Mouse (Mus musculus) CH12.LX (cell line): ENCODE measurements at regions not wholly inside any gene's neighbourhood (a gene's known extent, or its start where the extent isn't known, plus 50 kb on each side); places are given as distances from the start of the nearest gene placed in this dataset.
A peak's percentile ranks its signal among the peaks of the same experiment; 100 is the strongest.

Experiments used
- DNase-seq: peaks from one replicate; pipeline ENCODE4 v3.0.0-alpha.2; 2013; ENCODE audit errors: extremely low read depth
- H3K27ac ChIP-seq: 2 replicates; pipeline ENCODE4 v1.5.1; 2012; ENCODE audit warnings: low read depth, mild to moderate bottlenecking, control low read depth, moderate library complexity; ENCODE audit not compliant: insufficient read depth
- H3K27me3 ChIP-seq: replicated peaks from 2 replicates; pipeline ENCODE3; 2012; ENCODE audit warnings: inconsistent platforms
- H3K36me3 ChIP-seq, 2 experiments: replicated peaks in 1 of 2; 2 replicates each; pipeline versions ENCODE3 to v1.6.1; 2012; ENCODE audit warnings: inconsistent platforms in 1 of 2, low read length in 1 of 2, mild to moderate bottlenecking in 1 of 2, mixed read lengths in 1 of 2, moderate library complexity in 1 of 2; ENCODE audit not compliant: control insufficient read depth in 1 of 2, insufficient read depth in 1 of 2
- H3K4me1 ChIP-seq, 2 experiments: 2 replicates each; pipeline ENCODE4 v1.6.1; 2012; ENCODE audit warnings: inconsistent platforms in 1 of 2, moderate library complexity in 1 of 2; ENCODE audit not compliant: insufficient read depth in 2 of 2, control insufficient read depth in 1 of 2
- H3K4me2 ChIP-seq: 2 replicates; pipeline ENCODE4 v1.6.1; 2012; ENCODE audit warnings: low read depth, mild to moderate bottlenecking, control low read depth; ENCODE audit not compliant: poor library complexity, insufficient read depth, severe bottlenecking
- H3K4me3 ChIP-seq, 3 experiments: fragments of 150-350 bp in 1 of 3; sonication (generic) in 1 of 3; replicated peaks in 1 of 3; 2 replicates each; pipeline versions ENCODE3 to v1.5.1; 2011 to 2012; ENCODE audit warnings: low read depth in 2 of 3, low read length in 2 of 3, mild to moderate bottlenecking in 2 of 3, moderate library complexity in 2 of 3, control low read depth in 1 of 3, improper control_type of control experiment in 1 of 3, inconsistent platforms in 1 of 3, mixed read lengths in 1 of 3; ENCODE audit not compliant: poor library complexity in 1 of 3
- H3K79me2 ChIP-seq: replicated peaks from 2 replicates; pipeline ENCODE4 v1.6.1; 2012; ENCODE audit warnings: mild to moderate bottlenecking, moderate library complexity; ENCODE audit not compliant: control insufficient read depth, poor library complexity, insufficient read depth, severe bottlenecking; ENCODE audit errors: extremely low read depth
- H3K9ac ChIP-seq: 2 replicates; pipeline ENCODE4 v1.6.1; 2012; ENCODE audit warnings: low read depth, mild to moderate bottlenecking, control low read depth, moderate library complexity; ENCODE audit not compliant: insufficient read depth
- H3K9me3 ChIP-seq: replicated peaks from 2 replicates; pipeline ENCODE3; 2012; ENCODE audit warnings: low read length, inconsistent platforms, mixed read lengths
- BHLHE40 ChIP-seq: IDR thresholded peaks from 2 replicates; pipeline ENCODE4 v1.6.1; 2011; ENCODE audit warnings: mild to moderate bottlenecking, low read depth, low read length, improper control_type of control experiment
- CTCF ChIP-seq, 2 experiments: IDR thresholded peaks in 1 of 2; conservative IDR thresholded peaks in 1 of 2; 2 replicates each; pipeline ENCODE4 v1.5.1; 2011 to 2012; ENCODE audit warnings: low read depth in 2 of 2, low read length in 2 of 2, improper control_type of control experiment in 1 of 2, inconsistent platforms in 1 of 2, mild to moderate bottlenecking in 1 of 2, moderate library complexity in 1 of 2
- E2F4 ChIP-seq: IDR thresholded peaks from 2 replicates; pipeline ENCODE4 v1.6.1; 2011; ENCODE audit warnings: low read depth, low read length, improper control_type of control experiment; ENCODE audit not compliant: insufficient replicate concordance
- EP300 ChIP-seq: IDR thresholded peaks from 2 replicates; pipeline ENCODE4 v1.6.1; 2011; ENCODE audit warnings: low read length, improper control_type of control experiment
- ETS1 ChIP-seq: conservative IDR thresholded peaks from 2 replicates; pipeline ENCODE4 v1.6.1; 2012; ENCODE audit warnings: low read depth, mild to moderate bottlenecking, inconsistent platforms, low read length, improper control_type of control experiment, moderate library complexity
- JUN ChIP-seq: IDR thresholded peaks from 2 replicates; pipeline ENCODE4 v1.6.1; 2011; ENCODE audit warnings: low read depth, mild to moderate bottlenecking, low read length, improper control_type of control experiment, moderate library complexity; ENCODE audit not compliant: insufficient read depth
- NRF1 ChIP-seq: IDR thresholded peaks from 2 replicates; pipeline ENCODE4 v1.6.1; 2014; ENCODE audit warnings: low read depth, mild to moderate bottlenecking, inconsistent platforms, low read length, improper control_type of control experiment, moderate library complexity
- RAD21 ChIP-seq: IDR thresholded peaks from 2 replicates; pipeline ENCODE4 v1.6.1; 2011; ENCODE audit warnings: low read depth, mild to moderate bottlenecking, low read length, improper control_type of control experiment, moderate library complexity
- USF2 ChIP-seq: conservative IDR thresholded peaks from 2 replicates; pipeline ENCODE4 v1.6.1; 2011; ENCODE audit warnings: low read depth, low read length, improper control_type of control experiment
- dilution Hi-C: fragments of 300-500 bp; cut with MboI; formaldehyde crosslinking; loops from 2 replicates; pipeline ENCODE4 v1.14.3; 2020; ENCODE audit warnings: low sequenced_read_pairs; ENCODE audit not compliant: extremely low pct_unique_long_range_greater_than_20kb, extremely low pct_ligation_motif_present
- in situ Hi-C: fragments of 300-500 bp; cut with MboI; formaldehyde crosslinking; loops from 3 replicates; pipeline ENCODE4 v1.14.3; 2019; ENCODE audit warnings: low sequenced_read_pairs, low pct_ligation_motif_present, low pct_unique_long_range_greater_than_20kb, mixed read lengths

- in situ Hi-C loops (no loop called here), dilution Hi-C loops (no loop called here)
- Histone ChIP-seq H3K4me3 (no peak overlapping the region), H3K27me3 (no peaks in the 10 kb centered on the region), H3K4me2 (no peak overlapping the region), H3K27ac (no peak overlapping the region), H3K4me1 (peaks cover 0 to 8% of the 10 kb centered on the region in 2 experiments; a peak in 1 of 4 replicates), H3K36me3 (no peaks in the 10 kb centered on the region), H3K9ac (no peak overlapping the region), H3K79me2 (no peaks in the 10 kb centered on the region), H3K9me3 (peaks cover 5% of the 10 kb centered on the region)
- DNase-seq, result no peak
- 0 out of 2 replicates have a peak, but pooled peaks have one; percentile 17 for TF ChIP-seq BHLHE40
- no peak for TF ChIP-seq EP300
Observed at GRCm38 (mm10) chr16:93323172-93323571, 280.7 kb downstream of the Setd4 start.

- Histone ChIP-seq H3K27me3 (no peaks in the 10 kb centered on the region), H3K27ac (no peak overlapping the region), H3K36me3 (no peaks in the 10 kb centered on the region), H3K4me3 (no peak overlapping the region), H3K79me2 (no peaks in the 10 kb centered on the region), H3K4me2 (no peak overlapping the region), H3K9ac (no peak overlapping the region), H3K9me3 (peaks cover 4% of the 10 kb centered on the region), H3K4me1 (peaks cover 0 to 8% of the 10 kb centered on the region in 2 experiments; a peak in 1 of 4 replicates)
- dilution Hi-C loops, result no loop called here
- in situ Hi-C loops, result no loop called here
- DNase-seq, result no peak
- no peak for TF ChIP-seq USF2
Observed at GRCm38 (mm10) chr16:93319581-93319980, 284.3 kb downstream of the Setd4 start.

GRCm38 (mm10) chr16:93311644-93312043 lies 292.2 kb downstream of the Setd4 start:
- DNase-seq, result no peak
- Histone ChIP-seq H3K4me1 (no peaks in the 10 kb centered on the region), H3K9me3 (peaks cover 12% of the 10 kb centered on the region), H3K36me3 (no peaks in the 10 kb centered on the region), H3K27me3 (no peaks in the 10 kb centered on the region), H3K9ac (no peak overlapping the region), H3K4me2 (no peak overlapping the region), H3K79me2 (no peaks in the 10 kb centered on the region), H3K27ac (no peak overlapping the region), H3K4me3 (no peak overlapping the region)
- no peak for TF ChIP-seq NRF1
- TF ChIP-seq CTCF (conservative IDR thresholded peaks at IDR 0.05 in 1 of 2, IDR thresholded peaks at IDR 0.05 in 1 of 2; ENCODE audit: low read depth in 2 of 2, low read length in 2 of 2), result no peak
- TF ChIP-seq USF2, result no peak
- TF ChIP-seq JUN, result no peak
- TF ChIP-seq ETS1, result no peak
- TF ChIP-seq E2F4, result no peak
- TF ChIP-seq RAD21, result no peak
- in situ Hi-C loops, result no loop called here
- dilution Hi-C loops, result no loop called here
